Mouse (Mus musculus): ENCODE results near the gene Sidt1. TPM values are rescaled to one million over a fixed set of nuclear protein-coding genes. Genes with fewer than 3 reads are reported as not detected.

Gene Sidt1
- polyA plus RNA-seq, 2 experiments, result 0.08 TPM; not detected in 1

- no peaks in the 10 kb centered on the region for H3K27me3 ChIP-seq (ENCODE audit: control insufficient read depth, insufficient read depth, low read length)
- no peak overlapping the region for H3K4me2 ChIP-seq (ENCODE audit: low read depth)
- TF ChIP-seq EP300 (IDR thresholded peaks at IDR 0.05; ENCODE audit: low read depth) (no peak), CTCF (IDR thresholded peaks at IDR 0.05; ENCODE audit: low read depth) (no peak)
- DNase-seq (ENCODE audit: low read depth in 3 of 3, low spot score in 3 of 3) (no peak), ATAC-seq (ENCODE audit: insufficient read depth) (no peak)
- no peak overlapping the region for H3K4me3 ChIP-seq (ENCODE audit: insufficient read depth in 1 of 2, low read depth in 2 of 2, low read length in 2 of 2)
- no peaks in the 10 kb centered on the region; a peak in 1 of 4 replicates for H3K4me1 ChIP-seq (replicated peaks; ENCODE audit: control insufficient read depth in 2 of 2, insufficient read depth in 2 of 2, low read length in 1 of 2)
- H3K36me3 ChIP-seq (replicated peaks; ENCODE audit: control insufficient read depth, insufficient read depth, low read depth), result no peaks in the 10 kb centered on the region
- 46% methylated on average over 10 of the region's 10 CpGs for WGBS (ENCODE audit: insufficient replicate concordance)
- no peak overlapping the region for H3K27ac ChIP-seq
- no peak overlapping the region for H3K9ac ChIP-seq (replicated peaks)
- H3K9me3 ChIP-seq (ENCODE audit: control insufficient read depth, low read length), result no peaks in the 10 kb centered on the region
Observed at GRCm38 (mm10) chr16:44238835-44239263, 94.1 kb downstream of the Sidt1 start.

DNA sequence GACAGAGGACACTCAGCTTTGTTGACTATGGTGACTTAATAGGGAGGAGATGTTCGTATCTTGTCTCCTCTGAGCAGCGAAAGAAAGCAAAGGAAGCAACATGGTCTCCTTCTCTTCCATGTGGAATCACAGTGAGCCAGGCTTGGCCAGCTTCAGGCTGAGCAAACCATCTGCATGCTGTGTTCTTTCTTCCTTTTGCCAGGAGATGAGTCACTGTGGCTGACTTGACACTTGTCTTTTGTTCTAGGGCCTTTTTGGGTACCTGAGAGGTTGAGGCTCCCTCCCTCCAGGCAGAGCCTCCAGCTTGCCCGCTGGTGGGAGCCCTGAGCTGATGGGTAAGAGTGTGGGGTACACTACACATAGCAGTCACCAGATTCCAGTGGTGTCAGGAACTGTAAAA lies 95.2 kb downstream of the Sidt1 start:
- Histone ChIP-seq H3K9me3 (ENCODE audit: control insufficient read depth, low read length) (no peaks in the 10 kb centered on the region), H3K4me1 (replicated peaks; ENCODE audit: control insufficient read depth in 2 of 2, insufficient read depth in 2 of 2, low read length in 1 of 2) (no peaks in the 10 kb centered on the region; a peak in 1 of 4 replicates), H3K4me2 (ENCODE audit: low read depth) (no peak overlapping the region), H3K27ac (no peak overlapping the region), H3K36me3 (replicated peaks; ENCODE audit: control insufficient read depth, insufficient read depth, low read depth) (no peaks in the 10 kb centered on the region), H3K4me3 (ENCODE audit: insufficient read depth in 1 of 2, low read depth in 2 of 2, low read length in 2 of 2) (no peak overlapping the region), H3K9ac (replicated peaks) (no peak overlapping the region), H3K27me3 (ENCODE audit: control insufficient read depth, insufficient read depth, low read length) (no peaks in the 10 kb centered on the region)
- ATAC-seq (ENCODE audit: insufficient read depth), result no peak
- 67% methylated on average over 3 of the region's 3 CpGs for WGBS (ENCODE audit: insufficient replicate concordance)
- no peak for TF ChIP-seq EP300 (IDR thresholded peaks at IDR 0.05; ENCODE audit: low read depth)
- TF ChIP-seq CTCF (IDR thresholded peaks at IDR 0.05; ENCODE audit: low read depth), result no peak
- no peak for DNase-seq (ENCODE audit: low read depth in 3 of 3, low spot score in 3 of 3)

DNA sequence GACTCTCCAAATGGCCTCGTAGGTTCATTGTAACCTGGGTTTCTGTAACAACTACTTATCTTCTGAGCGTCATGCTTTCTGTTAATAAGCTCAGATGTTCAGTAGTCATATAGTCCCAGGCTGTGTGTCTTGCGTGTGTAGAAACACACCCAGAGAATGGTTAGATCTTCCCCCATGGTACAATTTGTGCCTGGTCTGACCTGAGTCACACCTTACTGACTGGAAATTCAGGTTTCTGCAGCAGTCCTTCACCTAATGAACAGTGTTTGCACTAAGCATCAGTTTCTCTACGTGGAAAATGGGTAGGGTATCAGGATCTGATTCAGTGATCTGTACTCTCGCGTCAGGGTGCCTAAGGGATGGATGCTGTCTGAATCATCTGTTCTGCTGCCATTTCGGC lies 100.0 kb downstream of the Sidt1 start:
- 70% methylated on average over 7 of the region's 7 CpGs for WGBS (ENCODE audit: insufficient replicate concordance)
- no peak for ATAC-seq (ENCODE audit: insufficient read depth)
- Histone ChIP-seq H3K27ac (no peak overlapping the region), H3K9ac (replicated peaks) (no peak overlapping the region), H3K4me1 (replicated peaks; ENCODE audit: control insufficient read depth in 2 of 2, insufficient read depth in 2 of 2, low read length in 1 of 2) (no peaks in the 10 kb centered on the region), H3K9me3 (ENCODE audit: control insufficient read depth, low read length) (no peaks in the 10 kb centered on the region), H3K36me3 (replicated peaks; ENCODE audit: control insufficient read depth, insufficient read depth, low read depth) (no peaks in the 10 kb centered on the region), H3K27me3 (ENCODE audit: control insufficient read depth, insufficient read depth, low read length) (no peaks in the 10 kb centered on the region), H3K4me2 (ENCODE audit: low read depth) (no peak overlapping the region), H3K4me3 (ENCODE audit: insufficient read depth in 1 of 2, low read depth in 2 of 2, low read length in 2 of 2) (no peak overlapping the region)
- TF ChIP-seq EP300 (IDR thresholded peaks at IDR 0.05; ENCODE audit: low read depth), result no peak
- no peak for TF ChIP-seq CTCF (IDR thresholded peaks at IDR 0.05; ENCODE audit: low read depth)
- DNase-seq (ENCODE audit: low read depth in 3 of 3, low spot score in 3 of 3), result no peak

- H3K9me3 ChIP-seq (ENCODE audit: control insufficient read depth, low read length), result no peaks in the 10 kb centered on the region
- no peak overlapping the region for H3K4me3 ChIP-seq (ENCODE audit: insufficient read depth in 1 of 2, low read depth in 2 of 2, low read length in 2 of 2)
- TF ChIP-seq EP300 (IDR thresholded peaks at IDR 0.05; ENCODE audit: low read depth) (no peak), CTCF (IDR thresholded peaks at IDR 0.05; ENCODE audit: low read depth) (no peak)
- DNase-seq (ENCODE audit: low read depth in 3 of 3, low spot score in 3 of 3) (no peak), ATAC-seq (ENCODE audit: insufficient read depth) (no peak)
- no peak overlapping the region for H3K4me2 ChIP-seq (ENCODE audit: low read depth)
- no peaks in the 10 kb centered on the region for H3K27me3 ChIP-seq (ENCODE audit: control insufficient read depth, insufficient read depth, low read length)
- H3K9ac ChIP-seq (replicated peaks), result no peak overlapping the region
- no peak overlapping the region for H3K27ac ChIP-seq
- WGBS (ENCODE audit: insufficient replicate concordance), result 79% methylated on average over 13 of the region's 13 CpGs
- H3K36me3 ChIP-seq (replicated peaks; ENCODE audit: control insufficient read depth, insufficient read depth, low read depth), result no peaks in the 10 kb centered on the region
- no peaks in the 10 kb centered on the region for H3K4me1 ChIP-seq (replicated peaks; ENCODE audit: control insufficient read depth in 2 of 2, insufficient read depth in 2 of 2, low read length in 1 of 2)
Observed at GRCm38 (mm10) chr16:44226706-44227291, 106.2 kb downstream of the Sidt1 start.

DNA sequence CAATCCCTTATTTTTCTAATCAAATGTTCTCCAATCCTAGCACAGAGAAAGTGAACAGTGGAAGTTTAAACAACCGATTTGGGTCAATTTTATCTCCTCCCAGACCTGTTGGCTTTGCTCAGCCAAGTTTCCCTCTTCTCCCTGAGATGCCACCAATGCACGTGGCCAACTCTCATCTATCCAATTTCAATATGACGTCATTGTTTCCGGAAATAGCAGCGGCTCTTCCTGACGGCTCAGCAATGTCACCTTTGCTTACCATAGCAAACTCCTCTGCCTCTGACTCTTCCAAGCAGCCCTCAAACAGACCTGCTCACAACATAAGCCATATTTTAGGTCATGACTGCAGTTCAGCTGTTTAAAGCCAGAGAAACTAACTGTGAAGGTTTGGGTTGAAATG lies 111.5 kb downstream of the Sidt1 start:
- ATAC-seq (ENCODE audit: insufficient read depth), result no peak
- Histone ChIP-seq H3K27me3 (ENCODE audit: control insufficient read depth, insufficient read depth, low read length) (no peaks in the 10 kb centered on the region), H3K4me3 (ENCODE audit: insufficient read depth in 1 of 2, low read depth in 2 of 2, low read length in 2 of 2) (no peak overlapping the region), H3K4me1 (replicated peaks; ENCODE audit: control insufficient read depth in 2 of 2, insufficient read depth in 2 of 2, low read length in 1 of 2) (no peaks in the 10 kb centered on the region), H3K9me3 (ENCODE audit: control insufficient read depth, low read length) (no peaks in the 10 kb centered on the region), H3K36me3 (replicated peaks; ENCODE audit: control insufficient read depth, insufficient read depth, low read depth) (peaks cover 4% of the 10 kb centered on the region; the same call in 1 of the 2 replicates), H3K27ac (no peak overlapping the region), H3K9ac (replicated peaks) (no peak overlapping the region), H3K4me2 (ENCODE audit: low read depth) (no peak overlapping the region)
- 68% methylated on average over 6 of the region's 6 CpGs for WGBS (ENCODE audit: insufficient replicate concordance)
- TF ChIP-seq CTCF (IDR thresholded peaks at IDR 0.05; ENCODE audit: low read depth) (no peak), EP300 (IDR thresholded peaks at IDR 0.05; ENCODE audit: low read depth) (no peak)
- no peak for DNase-seq (ENCODE audit: low read depth in 3 of 3, low spot score in 3 of 3)

Measured in liver, embryonic 14.5 days (tissue).